Mouse (Mus musculus) common myeloid progenitor, adult 5-6 weeks (primary cell): Measurements from ENCODE around the gene Gm12184. TPM values are rescaled to one million over a fixed set of nuclear protein-coding genes. Genes with fewer than 3 reads are reported as not detected.
"Not testable (repeated sequence)": the region's sequence is repeated elsewhere in the genome, so short reads cannot be mapped to it uniquely, and the experiment has no call there.

Experiments used
- ATAC-seq: replicated peaks from 2 replicates; pipeline ENCODE4 v1.8.0; 2016; ENCODE audit warnings: low read depth, mild to moderate bottlenecking, moderate TSS enrichment, inconsistent platforms; ENCODE audit not compliant: poor library complexity, severe bottlenecking
- total RNA-seq: library from RNA; stranded (forward); fragments of 200-1000, 187-1606 nt; gene quantifications from 2 replicates; pipeline ENCODE4 v1.2.3, GENCODE M21; 2017

The Gm12184 gene
- total RNA-seq, 1 experiment from 2014 or later: 48.6 TPM

DNA sequence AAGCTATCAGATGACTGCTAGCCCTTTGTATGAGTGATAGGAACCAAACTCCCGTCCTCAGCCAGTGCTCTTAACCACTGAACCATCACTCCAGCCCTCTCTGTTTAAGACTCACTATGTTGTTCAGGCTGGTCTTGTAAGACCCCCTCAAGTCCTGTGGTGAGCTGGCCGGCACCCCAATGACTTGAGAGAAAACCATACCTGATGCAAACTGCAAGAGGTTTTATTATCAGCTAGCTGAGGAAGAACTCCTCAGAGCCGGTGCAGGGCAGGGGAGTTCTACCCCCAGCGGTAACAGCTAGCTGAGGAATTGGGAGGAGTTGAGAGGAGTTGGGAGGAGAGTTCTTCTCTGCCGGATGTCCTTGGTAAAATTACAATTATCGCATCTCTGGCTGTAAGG is 1.5 kb upstream of the Gm12184 start:
- no peak for ATAC-seq

DNA sequence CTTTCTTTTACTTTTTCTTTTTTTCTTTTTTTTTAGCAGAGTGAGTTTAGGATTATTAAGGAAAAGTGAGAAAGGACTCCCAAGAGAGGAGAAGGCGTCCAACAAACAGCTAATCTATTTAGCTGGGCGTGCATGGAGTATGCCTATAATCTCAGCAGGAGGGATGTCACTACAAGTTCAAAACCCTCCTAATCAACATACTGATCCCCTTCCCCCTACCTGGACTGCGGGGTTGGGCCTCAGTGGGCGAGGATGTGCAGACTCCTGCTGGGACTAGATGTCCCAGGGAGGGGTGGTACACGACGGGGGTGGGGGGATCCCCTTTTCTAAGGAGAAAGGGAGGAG is 269 bp upstream of the Gm12184 start:
- ATAC-seq: no peak

GRCm38 (mm10) chr11:48824311-48824830 is 2.1 kb downstream of the Gm12184 start:
- 0 out of 2 replicates have a peak, but pooled peaks have one; percentile 3 for ATAC-seq

- ATAC-seq: peak; percentile 57
These were observed 2.9 kb downstream of the Gm12184 start for GRCm38 (mm10) chr11:48823536-48823972.

GRCm38 (mm10) chr11:48822768-48823512 is 3.5 kb downstream of the Gm12184 start:
- ATAC-seq: no peak

GRCm38 (mm10) chr11:48821299-48821698 is 5.2 kb downstream of the Gm12184 start:
- ATAC-seq: not testable (repeated sequence)

DNA sequence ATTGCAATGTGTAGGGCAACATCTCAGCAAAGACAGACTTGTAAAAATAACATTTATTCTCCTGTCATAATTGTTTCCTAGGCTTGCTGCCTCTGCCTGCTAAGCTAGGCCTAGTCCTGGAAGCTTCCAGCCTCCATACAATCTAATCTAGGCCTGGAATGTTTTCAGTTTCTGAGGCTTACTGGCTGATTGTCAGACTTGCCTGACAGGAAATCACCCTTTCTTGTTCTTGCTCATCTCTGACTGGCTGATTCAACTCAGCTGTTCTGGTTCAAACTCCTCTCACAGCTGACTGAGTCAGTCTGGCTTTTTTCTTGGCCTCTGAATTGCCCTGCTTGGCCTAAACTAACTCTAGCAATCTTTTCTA is 6.2 kb downstream of the Gm12184 start:
- no peak for ATAC-seq

DNA sequence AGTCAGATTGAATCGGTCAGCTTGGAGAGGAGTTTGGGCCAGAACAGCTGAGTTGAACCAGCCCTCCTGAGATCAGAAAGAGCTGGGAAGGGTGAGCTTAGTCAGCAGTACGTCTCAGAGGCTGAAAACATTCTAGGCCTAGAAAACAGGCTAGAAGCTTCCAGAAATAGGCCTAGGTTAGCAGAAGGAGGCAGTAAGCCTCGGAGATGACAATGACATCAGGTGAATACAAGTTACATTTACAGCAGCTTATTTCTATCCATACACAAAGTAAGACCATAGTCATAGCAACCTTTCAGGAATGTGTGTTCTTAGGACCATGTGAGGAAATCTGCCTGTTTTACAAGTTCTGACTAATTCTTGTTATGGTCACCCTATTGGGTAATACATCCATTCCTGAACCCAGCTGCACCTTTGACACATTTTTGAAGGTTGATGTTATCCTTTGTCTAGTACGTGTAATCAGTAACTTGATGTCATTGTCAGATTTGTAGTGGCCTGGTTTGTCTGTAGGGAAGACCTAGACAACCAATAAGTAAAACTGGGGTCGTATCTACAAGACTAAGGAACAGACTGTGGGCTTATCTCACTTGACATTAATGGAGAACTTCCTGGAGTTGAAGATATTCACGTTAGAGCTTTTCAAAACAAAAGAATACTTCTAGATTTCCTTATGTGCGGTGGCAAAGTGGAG is 6.7 kb downstream of the Gm12184 start:
- no peak for ATAC-seq

DNA sequence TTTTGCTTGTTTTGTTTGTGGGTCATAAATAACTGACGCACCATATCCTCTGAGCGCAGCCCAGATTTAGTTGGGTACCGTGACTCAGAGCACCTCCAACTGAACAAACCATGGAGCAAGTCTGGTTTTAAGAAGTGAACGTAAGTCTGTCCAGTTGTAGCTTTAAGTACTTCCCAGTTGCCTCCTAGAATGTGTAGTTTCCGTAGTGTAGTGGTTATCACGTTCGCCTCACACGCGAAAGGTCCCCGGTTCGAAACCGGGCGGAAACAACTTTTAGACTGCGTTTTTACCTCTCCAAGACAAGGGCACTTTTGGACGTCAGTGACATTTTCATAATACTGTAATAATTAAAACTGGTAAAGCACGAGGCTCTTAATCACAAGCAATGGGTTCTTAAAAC is 8.1 kb downstream of the Gm12184 start:
- peak; percentile 30 for ATAC-seq

DNA sequence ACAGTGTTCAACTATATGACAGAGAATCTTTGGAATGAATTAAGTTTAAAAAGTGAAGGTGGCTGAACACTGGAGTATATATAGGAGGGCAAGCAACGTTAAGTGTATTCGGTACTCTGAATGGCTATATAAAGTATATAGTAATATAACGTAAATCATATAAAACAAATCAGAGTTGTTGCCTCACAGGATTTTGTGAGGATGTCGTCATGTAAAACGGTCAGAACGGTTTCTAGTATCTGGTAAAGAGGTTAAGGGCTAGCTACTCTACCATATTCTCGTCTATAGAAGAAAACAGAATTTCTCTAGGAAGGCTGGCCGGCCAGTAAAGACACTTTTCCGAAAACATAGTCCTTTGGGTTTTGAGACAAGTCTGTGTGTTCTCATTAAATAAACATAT is 8.7 kb downstream of the Gm12184 start:
- no peak for ATAC-seq

- peak; percentile 83 for ATAC-seq
These were observed 9.4 kb downstream of the Gm12184 start, which contains the start of gene Trim41 for GRCm38 (mm10) chr11:48816800-48817665. Trim41 (minus strand) TSS chr11:48817353.

DNA sequence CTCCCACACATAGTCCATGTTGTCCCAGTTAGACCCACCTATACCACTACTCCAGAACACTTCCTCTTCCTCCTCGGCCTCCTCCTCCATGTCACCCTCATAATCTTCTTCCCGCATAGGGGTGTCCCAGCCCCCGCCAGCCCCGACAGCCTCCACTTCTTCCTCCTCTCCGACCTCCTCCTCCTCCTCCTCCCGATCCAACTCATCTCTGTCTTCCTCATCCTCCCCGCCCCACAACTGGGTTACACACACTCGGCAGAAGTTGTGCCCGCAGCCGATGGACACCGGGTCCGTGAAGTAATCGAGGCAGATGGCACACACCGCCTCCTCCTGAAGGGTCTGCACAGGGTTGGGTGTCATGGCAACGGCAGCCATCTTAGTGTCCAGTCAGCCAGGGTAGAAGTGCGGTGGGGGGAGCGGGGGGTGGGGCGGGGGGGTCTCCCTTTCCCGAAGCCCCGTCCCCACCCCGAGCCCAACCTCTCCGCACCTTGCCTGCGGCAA is 10.1 kb downstream of the Gm12184 start:
- ATAC-seq: peak; percentile 15

DNA sequence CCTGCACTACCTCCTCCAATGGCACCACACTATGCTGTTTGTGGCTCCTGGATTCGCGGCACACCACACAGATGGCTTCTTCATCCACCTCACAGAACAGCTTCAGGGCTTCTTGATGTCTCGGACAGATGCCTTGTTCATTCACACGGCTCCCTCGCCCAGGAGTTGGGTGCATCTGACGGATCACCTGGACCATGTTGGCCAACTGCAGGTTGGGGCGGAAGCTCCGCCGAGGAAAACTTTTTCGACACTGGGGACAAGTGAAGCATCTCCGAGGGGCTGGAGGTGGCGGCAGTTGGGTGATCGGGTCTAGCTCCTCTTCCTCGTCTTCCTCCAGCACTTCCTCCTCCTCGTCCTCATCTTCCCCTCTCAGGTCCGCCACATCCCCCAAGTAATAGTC is 10.6 kb downstream of the Gm12184 start:
- ATAC-seq: no peak

GRCm38 (mm10) chr11:48813782-48814181 is 12.7 kb downstream of the Gm12184 start:
- no peak for ATAC-seq

GRCm38 (mm10) chr11:48810142-48810541 is 16.3 kb downstream of the Gm12184 start:
- no peak for ATAC-seq

DNA sequence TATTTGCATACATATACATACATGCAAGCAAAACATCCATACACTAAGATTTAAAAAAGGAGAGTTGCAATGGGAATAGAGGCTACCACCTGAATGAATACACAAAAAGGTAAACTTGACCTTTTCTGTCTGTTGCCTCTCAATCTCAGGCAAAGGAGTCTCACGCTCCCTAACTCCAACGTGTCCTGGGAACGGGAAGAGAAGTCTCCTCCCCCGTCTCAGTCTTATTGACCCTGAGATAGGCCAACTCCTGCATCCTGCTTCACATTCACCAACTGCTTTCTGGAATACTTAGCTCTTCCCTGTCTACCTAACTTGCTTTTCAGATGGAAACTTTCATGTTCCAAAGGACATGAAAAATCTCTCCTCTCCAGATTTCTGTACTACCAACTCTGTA is 17.0 kb downstream of the Gm12184 start:
- ATAC-seq: no peak

DNA sequence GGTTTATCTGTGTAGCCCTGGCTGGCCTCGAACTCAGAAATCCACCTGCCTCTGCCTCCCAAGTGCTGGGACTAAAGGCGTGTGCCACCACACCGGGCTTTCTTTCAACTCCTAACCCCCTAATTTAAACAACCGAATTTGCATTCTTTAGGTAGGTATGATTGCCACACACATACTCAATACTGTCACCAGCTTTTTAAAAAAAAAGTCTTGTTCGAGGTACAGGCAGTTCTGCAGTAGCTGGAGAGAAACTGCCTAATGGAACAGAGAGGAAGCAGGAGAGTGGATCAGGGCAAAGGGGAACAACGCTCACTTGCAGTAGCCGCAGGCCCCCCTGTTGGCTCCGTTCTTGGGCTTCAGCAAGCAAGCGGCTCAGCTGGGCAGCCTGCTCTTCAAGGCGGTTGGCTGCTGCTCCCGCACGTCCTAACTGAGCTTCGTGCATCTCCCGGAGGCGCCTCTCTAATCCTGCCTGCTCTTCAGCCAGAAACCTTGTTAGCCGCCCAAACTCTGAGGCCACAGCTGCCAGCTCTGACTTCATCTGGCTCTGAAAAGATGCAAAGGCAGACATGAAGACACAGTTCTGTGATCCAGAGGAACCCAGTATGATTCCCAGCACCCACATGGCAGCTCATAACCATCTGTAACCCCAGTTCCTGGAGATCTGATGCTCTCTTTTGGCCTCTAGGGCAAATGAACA is 17.6 kb downstream of the Gm12184 start:
- ATAC-seq: no peak

- ATAC-seq: no peak
These were observed 18.2 kb downstream of the Gm12184 start for GRCm38 (mm10) chr11:48808304-48808646.

GRCm38 (mm10) chr11:48807563-48808303 is 18.7 kb downstream of the Gm12184 start:
- ATAC-seq: 0 out of 2 replicates have a peak, but pooled peaks have one; percentile 3
